15 mouse cellular contexts compared by ENCODE assay signal in the genomic region with DNA sequence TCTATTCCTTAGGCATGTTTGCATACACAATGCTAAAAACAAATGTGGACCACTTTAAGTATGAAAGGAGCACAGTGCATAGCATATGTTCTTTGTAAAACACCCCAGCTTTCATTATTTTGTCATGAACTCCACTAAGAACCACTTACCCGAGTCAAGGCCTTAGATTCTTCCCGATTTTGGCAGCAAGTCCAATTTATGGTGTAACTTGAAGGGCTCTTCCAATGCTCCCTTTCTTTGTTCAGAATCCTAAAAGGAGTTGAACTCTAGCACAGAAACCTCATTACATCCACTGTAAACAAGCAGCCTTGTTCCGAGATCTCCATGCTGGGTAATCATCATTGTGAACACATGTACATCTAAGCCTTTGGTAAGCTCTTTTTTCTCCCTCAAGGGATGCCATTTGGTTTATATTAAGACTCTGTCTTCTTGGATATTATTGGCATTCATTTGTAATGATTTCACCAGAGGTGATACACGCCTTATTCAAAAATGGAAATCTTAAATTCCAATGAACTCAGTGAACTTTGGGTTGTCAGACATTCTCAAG.
"Had no signal": no experiment of that assay in that cellular context is flagged by ENCODE, and none has a peak within 500 bp of the region (broad histone marks: within the 10 kb centered on the region; RNA-seq: fewer than 3 reads in every experiment).

No protein-coding gene starts in this region.

- DNase-seq: kidney, adult 2 months; kidney, postnatal 36 days; layer of hippocampus, adult 9-11 months; layer of hippocampus, postnatal 36 days; lung, adult 18-20 months; midbrain, embryonic 14.5 days; thymus, adult 2 months; thymus, postnatal 25 days had no signal

- H3K27ac ChIP-seq: kidney, embryonic 15.5 days; limb, embryonic 12.5 days; liver, embryonic 14.5 days; midbrain, embryonic 10.5 days; neural tube, embryonic 15.5 days had no signal

- H3K4me1 ChIP-seq: kidney, embryonic 15.5 days; limb, embryonic 12.5 days; neural tube, embryonic 15.5 days had no signal

- H3K36me3 ChIP-seq: kidney, embryonic 15.5 days; limb, embryonic 12.5 days; midbrain, embryonic 10.5 days; neural tube, embryonic 15.5 days had no signal

- H3K4me2 ChIP-seq: kidney, embryonic 15.5 days; limb, embryonic 12.5 days; neural tube, embryonic 15.5 days had no signal

- H3K9me3 ChIP-seq: kidney, embryonic 15.5 days; limb, embryonic 12.5 days; midbrain, embryonic 10.5 days; neural tube, embryonic 15.5 days had no signal

- H3K9ac ChIP-seq: kidney, embryonic 15.5 days; limb, embryonic 12.5 days; liver, embryonic 14.5 days; neural tube, embryonic 15.5 days had no signal

- ATAC-seq: intestine, embryonic 16.5 days had no signal

- H3K4me3 ChIP-seq: kidney, embryonic 15.5 days; limb, embryonic 12.5 days; midbrain, embryonic 10.5 days; myocyte; neural tube, embryonic 15.5 days had no signal

- H3K27me3 ChIP-seq: kidney, embryonic 15.5 days; neural tube, embryonic 15.5 days had no signal
